Mouse (Mus musculus) granulocyte monocyte progenitor cell, adult 5-6 weeks (primary cell): ENCODE results near the gene Srp68. TPM values are rescaled to one million over a fixed set of nuclear protein-coding genes. Genes with fewer than 3 reads are reported as not detected.
A peak's percentile ranks its signal among the peaks of the same experiment; 100 is the strongest.

Experiments
- ATAC-seq: replicated peaks from 2 replicates; pipeline ENCODE4 v1.8.0; 2016; ENCODE audit warnings: mild to moderate bottlenecking, moderate TSS enrichment, inconsistent platforms; ENCODE audit not compliant: poor library complexity, severe bottlenecking
- total RNA-seq, 2 experiments: library from RNA; stranded (forward) in 1 of 2; stranded (reverse) in 1 of 2; fragments of 200-712, 200-1000 nt in 1 of 2; fragments of >200 nt in 1 of 2; fragmentation: Nextera tagmentation in 1 of 2; gene quantifications; 2 replicates each; pipeline ENCODE4 v1.2.3; 2014 to 2017

Srp68 gene
- total RNA-seq, 2 experiments from 2014 or later = 75.2 to 123 TPM

GRCm38 (mm10) chr11:116213877-116214510 is 60.0 kb downstream of the Srp68 start:
- ATAC-seq = no peak

- no peak for ATAC-seq
Measured at GRCm38 (mm10) chr11:116212847-116213246, 61.2 kb downstream of the Srp68 start.

GRCm38 (mm10) chr11:116210696-116211095 is 63.3 kb downstream of the Srp68 start:
- ATAC-seq = no peak

- ATAC-seq = no peak
Measured at GRCm38 (mm10) chr11:116209257-116209656, 64.8 kb downstream of the Srp68 start.

GRCm38 (mm10) chr11:116208660-116209059 is 65.4 kb downstream of the Srp68 start:
- no peak for ATAC-seq

- ATAC-seq = no peak
Measured at GRCm38 (mm10) chr11:116206678-116207077, 67.3 kb downstream of the Srp68 start.

GRCm38 (mm10) chr11:116203150-116203549 is 70.9 kb downstream of the Srp68 start:
- no peak for ATAC-seq

GRCm38 (mm10) chr11:116201151-116201550 is 72.9 kb downstream of the Srp68 start:
- no peak for ATAC-seq

GRCm38 (mm10) chr11:116198639-116199531 is 75.1 kb downstream of the Srp68 start, which contains the start of the genes Ten1 and Acox1:
Ten1 (plus strand) TSS chr11:116198855.
Acox1 (minus strand) TSS chr11:116199045.
- peak; percentile 89 for ATAC-seq

- ATAC-seq = no peak
Measured at GRCm38 (mm10) chr11:116198132-116198531, 75.9 kb downstream of the Srp68 start.

- ATAC-seq = no peak
Measured at GRCm38 (mm10) chr11:116197584-116197906, 76.5 kb downstream of the Srp68 start.

- ATAC-seq = no peak
Measured at GRCm38 (mm10) chr11:116196866-116197583, 77.0 kb downstream of the Srp68 start.

- no peak for ATAC-seq
Measured at GRCm38 (mm10) chr11:116196336-116196735, 77.7 kb downstream of the Srp68 start.

- ATAC-seq = peak; percentile 30
Measured at GRCm38 (mm10) chr11:116195252-116195651, 78.8 kb downstream of the Srp68 start.

Other genes with a start within 250 kb of the Srp68 start
- 447 and 460 TPM in 2 replicates for gene H3f3b, start 246.3 kb downstream of the Srp68 start, total RNA-seq (2014; fragmentation: Nextera tagmentation)
- 931 and 1,017 TPM in 2 replicates for gene H3f3b, start 246.3 kb downstream of the Srp68 start, total RNA-seq (2017)
- gene Unk, start 243.9 kb downstream of the Srp68 start, total RNA-seq (2014; fragmentation: Nextera tagmentation) = 25.4 and 40.0 TPM in 2 replicates
- gene Unk, start 243.9 kb downstream of the Srp68 start, total RNA-seq (2017) = 15.2 and 19.9 TPM in 2 replicates
- gene Unc13d, start 196.3 kb downstream of the Srp68 start, total RNA-seq (2014; fragmentation: Nextera tagmentation) = 19.1 and 26.7 TPM in 2 replicates
- 18.2 and 21.1 TPM in 2 replicates for gene Unc13d, start 196.3 kb downstream of the Srp68 start, total RNA-seq (2017)
- 83.3 and 96.6 TPM in 2 replicates for gene Wbp2, start 187.2 kb downstream of the Srp68 start, total RNA-seq (2014; fragmentation: Nextera tagmentation)
- 13.6 and 17.3 TPM in 2 replicates for gene Wbp2, start 187.2 kb downstream of the Srp68 start, total RNA-seq (2017)
- 1.9 TPM in 1 of 2 replicates, not detected in the other for gene Trim47, start 147.0 kb downstream of the Srp68 start, total RNA-seq (2014; fragmentation: Nextera tagmentation)
- gene Trim47, start 147.0 kb downstream of the Srp68 start, total RNA-seq (2017) = 3.1 TPM in 1 of 2 replicates, not detected in the other
- 11.6 and 18.1 TPM in 2 replicates for gene Trim65, start 143.1 kb downstream of the Srp68 start, total RNA-seq (2014; fragmentation: Nextera tagmentation)
- 3.7 and 7.0 TPM in 2 replicates for gene Trim65, start 143.1 kb downstream of the Srp68 start, total RNA-seq (2017)
- gene Mrpl38, start 135.3 kb downstream of the Srp68 start, total RNA-seq (2014; fragmentation: Nextera tagmentation) = 52.1 and 60.1 TPM in 2 replicates
- 22.8 and 29.6 TPM in 2 replicates for gene Mrpl38, start 135.3 kb downstream of the Srp68 start, total RNA-seq (2017)
- gene Fbf1, start 106.1 kb downstream of the Srp68 start, total RNA-seq (2014; fragmentation: Nextera tagmentation) = 14.1 and 22.2 TPM in 2 replicates
- gene Fbf1, start 106.1 kb downstream of the Srp68 start, total RNA-seq (2017) = 15.3 and 22.8 TPM in 2 replicates
- 85.3 and 106 TPM in 2 replicates for gene Ten1, start 75.4 kb downstream of the Srp68 start, total RNA-seq (2014; fragmentation: Nextera tagmentation)
- gene Ten1, start 75.4 kb downstream of the Srp68 start, total RNA-seq (2017) = 28.5 and 31.9 TPM in 2 replicates
- gene Acox1, start 75.2 kb downstream of the Srp68 start, total RNA-seq (2014; fragmentation: Nextera tagmentation) = 23.6 and 29.4 TPM in 2 replicates
- 15.0 and 16.0 TPM in 2 replicates for gene Acox1, start 75.2 kb downstream of the Srp68 start, total RNA-seq (2017)
- gene Evpl, start 36.1 kb downstream of the Srp68 start, total RNA-seq (2014; fragmentation: Nextera tagmentation) = 0.13 and 0.58 TPM in 2 replicates
- gene Evpl, start 36.1 kb downstream of the Srp68 start, total RNA-seq (2017) = 1.5 and 1.7 TPM in 2 replicates
- not detected in 2 replicates for gene Galr2, start 6.7 kb upstream of the Srp68 start, total RNA-seq (2014; fragmentation: Nextera tagmentation)
- gene Galr2, start 6.7 kb upstream of the Srp68 start, total RNA-seq (2017) = 0.09 TPM in 1 of 2 replicates, not detected in the other
- 23.0 and 45.3 TPM in 2 replicates for gene Exoc7, start 33.0 kb upstream of the Srp68 start, total RNA-seq (2014; fragmentation: Nextera tagmentation)
- gene Exoc7, start 33.0 kb upstream of the Srp68 start, total RNA-seq (2017) = 30.1 and 36.6 TPM in 2 replicates
- gene Foxj1, start 61.2 kb upstream of the Srp68 start, total RNA-seq (2014; fragmentation: Nextera tagmentation) = not detected in 2 replicates
- not detected in 2 replicates for gene Foxj1, start 61.2 kb upstream of the Srp68 start, total RNA-seq (2017)
- 13.9 and 19.5 TPM in 2 replicates for gene Rnf157, start 138.8 kb upstream of the Srp68 start, total RNA-seq (2014; fragmentation: Nextera tagmentation)
- 5.9 and 7.5 TPM in 2 replicates for gene Rnf157, start 138.8 kb upstream of the Srp68 start, total RNA-seq (2017)
- 49.9 and 62.5 TPM in 2 replicates for gene Ubald2, start 159.9 kb upstream of the Srp68 start, total RNA-seq (2014; fragmentation: Nextera tagmentation)
- 45.8 and 46.4 TPM in 2 replicates for gene Ubald2, start 159.9 kb upstream of the Srp68 start, total RNA-seq (2017)
- gene Qrich2, start 192.0 kb upstream of the Srp68 start, total RNA-seq (2014; fragmentation: Nextera tagmentation) = not detected in 2 replicates
- not detected in 2 replicates for gene Qrich2, start 192.0 kb upstream of the Srp68 start, total RNA-seq (2017)
- gene Prpsap1, start 220.0 kb upstream of the Srp68 start, total RNA-seq (2014; fragmentation: Nextera tagmentation) = 79.6 and 83.4 TPM in 2 replicates
- gene Prpsap1, start 220.0 kb upstream of the Srp68 start, total RNA-seq (2017) = 26.0 and 53.2 TPM in 2 replicates